Mouse (Mus musculus) embryonic fibroblast, embryonic 13.5 days (primary cell): ENCODE measurements around the gene Il18r1.

ENCODE experiments used
- CTCF ChIP-seq: IDR thresholded peaks from 2 replicates; pipeline ENCODE4 v1.5.1; 2011; ENCODE audit warnings: mild to moderate bottlenecking, control low read depth, low read length, moderate library complexity, borderline replicate concordance; ENCODE audit not compliant: insufficient read depth
- POLR2A ChIP-seq: IDR thresholded peaks from 2 replicates; pipeline ENCODE4 v1.6.1; 2011; ENCODE audit warnings: low read depth, mild to moderate bottlenecking, control low read depth, low read length, moderate library complexity

GRCm38 (mm10) chr1:40476756-40477155 is 11.4 kb downstream of the Il18r1 start:
- TF ChIP-seq CTCF (no peak), POLR2A (no peak)
